Mouse (Mus musculus) MEL (cell line): ENCODE measurements around the gene Rad17.

Source experiments
- CHD2 ChIP-seq: IDR thresholded peaks from 2 replicates; pipeline ENCODE4 v1.6.1; 2011; ENCODE audit warnings: low read length, improper control_type of control experiment
- CTCF ChIP-seq, 3 experiments: IDR thresholded peaks in 2 of 3; conservative IDR thresholded peaks in 1 of 3; 2 replicates each; pipeline ENCODE4 v1.5.1; 2011 to 2012; ENCODE audit warnings: low read length in 3 of 3, low read depth in 2 of 3, mild to moderate bottlenecking in 2 of 3, improper control_type of control experiment in 1 of 3, inconsistent platforms in 1 of 3, mixed read lengths in 1 of 3, moderate library complexity in 1 of 3; ENCODE audit not compliant: control insufficient read depth in 1 of 3, insufficient read depth in 1 of 3, poor library complexity in 1 of 3, severe bottlenecking in 1 of 3
- MYC ChIP-seq: IDR thresholded peaks from 2 replicates; pipeline ENCODE4 v1.6.1; 2011; ENCODE audit warnings: low read depth, mild to moderate bottlenecking, low read length, improper control_type of control experiment, moderate library complexity
- POLR2A ChIP-seq, 2 experiments: IDR thresholded peaks; 2 replicates each; pipeline ENCODE4 v1.6.1; 2011 to 2012; ENCODE audit warnings: low read length in 2 of 2, mild to moderate bottlenecking in 2 of 2, control low read depth in 1 of 2, improper control_type of control experiment in 1 of 2, low read depth in 1 of 2, moderate library complexity in 1 of 2; ENCODE audit not compliant: control insufficient read depth in 1 of 2, insufficient read depth in 1 of 2, poor library complexity in 1 of 2

DNA sequence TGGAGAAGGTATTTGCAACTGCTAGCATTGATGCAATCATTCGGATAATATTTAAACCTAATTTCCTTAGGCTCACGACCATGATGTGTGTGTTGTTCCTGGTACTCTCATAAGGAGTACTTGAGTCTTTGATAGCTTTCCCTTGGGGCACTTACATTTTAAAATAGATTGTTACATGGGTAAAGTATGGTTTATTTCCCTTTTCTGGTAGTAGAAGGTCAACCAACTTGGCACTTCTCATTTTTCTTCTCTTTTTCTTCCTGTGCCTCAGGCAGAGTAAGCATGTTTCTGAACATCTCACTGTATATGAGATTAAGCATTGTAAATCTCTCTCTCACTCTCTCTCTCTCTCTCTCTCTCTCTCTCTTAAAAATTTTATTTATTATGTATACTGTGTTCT lies 32.0 kb upstream of the Rad17 start:
- TF ChIP-seq POLR2A (IDR thresholded peaks at IDR 0.05; ENCODE audit: control insufficient read depth in 1 of 2, insufficient read depth in 1 of 2, low read depth in 1 of 2, low read length in 2 of 2, poor library complexity in 1 of 2) (no peak), CHD2 (no peak), CTCF (IDR thresholded peaks at IDR 0.05 in 2 of 3, conservative IDR thresholded peaks at IDR 0.05 in 1 of 3; ENCODE audit: control insufficient read depth in 1 of 3, insufficient read depth in 1 of 3, low read depth in 2 of 3, low read length in 3 of 3, poor library complexity in 1 of 3, severe bottlenecking in 1 of 3) (no peak), MYC (no peak; the same call in 1 of the 2 replicates)
